Mouse (Mus musculus) CH12.LX (cell line): Measurements from ENCODE around the gene Nrxn3. TPM values are rescaled to one million over a fixed set of nuclear protein-coding genes. Genes with fewer than 3 reads are reported as not detected.

ENCODE experiments used
- DNase-seq: peaks from one replicate; pipeline ENCODE4 v3.0.0-alpha.2; 2013; ENCODE audit errors: extremely low read depth
- H3K27ac ChIP-seq: 2 replicates; pipeline ENCODE4 v1.5.1; 2012; ENCODE audit warnings: low read depth, mild to moderate bottlenecking, control low read depth, moderate library complexity; ENCODE audit not compliant: insufficient read depth
- H3K27me3 ChIP-seq: replicated peaks from 2 replicates; pipeline ENCODE3; 2012; ENCODE audit warnings: inconsistent platforms
- H3K36me3 ChIP-seq, 2 experiments: replicated peaks in 1 of 2; 2 replicates each; pipeline versions ENCODE3 to v1.6.1; 2012; ENCODE audit warnings: inconsistent platforms in 1 of 2, low read length in 1 of 2, mild to moderate bottlenecking in 1 of 2, mixed read lengths in 1 of 2, moderate library complexity in 1 of 2; ENCODE audit not compliant: control insufficient read depth in 1 of 2, insufficient read depth in 1 of 2
- H3K4me1 ChIP-seq, 2 experiments: 2 replicates each; pipeline ENCODE4 v1.6.1; 2012; ENCODE audit warnings: inconsistent platforms in 1 of 2, moderate library complexity in 1 of 2; ENCODE audit not compliant: insufficient read depth in 2 of 2, control insufficient read depth in 1 of 2
- H3K4me2 ChIP-seq: 2 replicates; pipeline ENCODE4 v1.6.1; 2012; ENCODE audit warnings: low read depth, mild to moderate bottlenecking, control low read depth; ENCODE audit not compliant: poor library complexity, insufficient read depth, severe bottlenecking
- H3K4me3 ChIP-seq, 3 experiments: fragments of 150-350 bp in 1 of 3; sonication (generic) in 1 of 3; replicated peaks in 1 of 3; 2 replicates each; pipeline versions ENCODE3 to v1.5.1; 2011 to 2012; ENCODE audit warnings: low read depth in 2 of 3, low read length in 2 of 3, mild to moderate bottlenecking in 2 of 3, moderate library complexity in 2 of 3, control low read depth in 1 of 3, improper control_type of control experiment in 1 of 3, inconsistent platforms in 1 of 3, mixed read lengths in 1 of 3; ENCODE audit not compliant: poor library complexity in 1 of 3
- H3K79me2 ChIP-seq: replicated peaks from 2 replicates; pipeline ENCODE4 v1.6.1; 2012; ENCODE audit warnings: mild to moderate bottlenecking, moderate library complexity; ENCODE audit not compliant: control insufficient read depth, poor library complexity, insufficient read depth, severe bottlenecking; ENCODE audit errors: extremely low read depth
- H3K9ac ChIP-seq: 2 replicates; pipeline ENCODE4 v1.6.1; 2012; ENCODE audit warnings: low read depth, mild to moderate bottlenecking, control low read depth, moderate library complexity; ENCODE audit not compliant: insufficient read depth
- H3K9me3 ChIP-seq: replicated peaks from 2 replicates; pipeline ENCODE3; 2012; ENCODE audit warnings: low read length, inconsistent platforms, mixed read lengths
- CHD2 ChIP-seq: IDR thresholded peaks from 2 replicates; pipeline ENCODE4 v1.6.1; 2011; ENCODE audit warnings: low read length, improper control_type of control experiment
- CTCF ChIP-seq, 2 experiments: IDR thresholded peaks in 1 of 2; conservative IDR thresholded peaks in 1 of 2; 2 replicates each; pipeline ENCODE4 v1.5.1; 2011 to 2012; ENCODE audit warnings: low read depth in 2 of 2, low read length in 2 of 2, improper control_type of control experiment in 1 of 2, inconsistent platforms in 1 of 2, mild to moderate bottlenecking in 1 of 2, moderate library complexity in 1 of 2
- E2F4 ChIP-seq: IDR thresholded peaks from 2 replicates; pipeline ENCODE4 v1.6.1; 2011; ENCODE audit warnings: low read depth, low read length, improper control_type of control experiment; ENCODE audit not compliant: insufficient replicate concordance
- JUN ChIP-seq: IDR thresholded peaks from 2 replicates; pipeline ENCODE4 v1.6.1; 2011; ENCODE audit warnings: low read depth, mild to moderate bottlenecking, low read length, improper control_type of control experiment, moderate library complexity; ENCODE audit not compliant: insufficient read depth
- JUND ChIP-seq: conservative IDR thresholded peaks from 2 replicates; pipeline ENCODE4 v1.6.1; 2011; ENCODE audit warnings: low read depth, low read length, improper control_type of control experiment
- MAX ChIP-seq: IDR thresholded peaks from 2 replicates; pipeline ENCODE4 v1.6.1; 2011; ENCODE audit warnings: low read length, improper control_type of control experiment
- MAZ ChIP-seq: IDR thresholded peaks from 2 replicates; pipeline ENCODE4 v1.6.1; 2012; ENCODE audit warnings: low read depth, mild to moderate bottlenecking, inconsistent platforms, low read length, improper control_type of control experiment, moderate library complexity
- NRF1 ChIP-seq: IDR thresholded peaks from 2 replicates; pipeline ENCODE4 v1.6.1; 2014; ENCODE audit warnings: low read depth, mild to moderate bottlenecking, inconsistent platforms, low read length, improper control_type of control experiment, moderate library complexity
- POLR2A ChIP-seq: IDR thresholded peaks from 2 replicates; pipeline ENCODE4 v1.6.1; 2011; ENCODE audit warnings: low read depth, mild to moderate bottlenecking, improper control_type of control experiment, low read length
- POLR2AphosphoS2 ChIP-seq: IDR thresholded peaks from 2 replicates; pipeline ENCODE4 v1.6.1; 2011; ENCODE audit warnings: low read depth, low read length, improper control_type of control experiment
- RCOR1 ChIP-seq: conservative IDR thresholded peaks from 2 replicates; pipeline ENCODE4 v1.6.1; 2012; ENCODE audit warnings: low read depth, mild to moderate bottlenecking, inconsistent platforms, low read length, improper control_type of control experiment
- TBP ChIP-seq: conservative IDR thresholded peaks from 2 replicates; pipeline ENCODE4 v1.6.1; 2011; ENCODE audit warnings: low read depth, low read length, improper control_type of control experiment
- TCF12 ChIP-seq: IDR thresholded peaks from 2 replicates; pipeline ENCODE4 v1.6.1; 2014; ENCODE audit warnings: low read depth, mild to moderate bottlenecking, inconsistent platforms, low read length, improper control_type of control experiment
- UBTF ChIP-seq: IDR thresholded peaks from 2 replicates; pipeline ENCODE4 v1.6.1; 2012; ENCODE audit warnings: low read depth, mild to moderate bottlenecking, inconsistent platforms, low read length, improper control_type of control experiment, moderate library complexity
- USF1 ChIP-seq: IDR thresholded peaks from 2 replicates; pipeline ENCODE4 v1.6.1; 2014; ENCODE audit warnings: low read depth, mild to moderate bottlenecking, inconsistent platforms, low read length, improper control_type of control experiment
- ZC3H11A ChIP-seq: IDR thresholded peaks from 2 replicates; pipeline ENCODE4 v1.6.1; 2012; ENCODE audit warnings: low read depth, mild to moderate bottlenecking, inconsistent platforms, low read length, improper control_type of control experiment
- ZKSCAN1 ChIP-seq: IDR thresholded peaks from 2 replicates; pipeline ENCODE4 v1.6.1; 2012; ENCODE audit warnings: low read depth, inconsistent platforms, low read length, improper control_type of control experiment, borderline replicate concordance
- dilution Hi-C: fragments of 300-500 bp; cut with MboI; formaldehyde crosslinking; loops from 2 replicates; pipeline ENCODE4 v1.14.3; 2020; ENCODE audit warnings: low sequenced_read_pairs; ENCODE audit not compliant: extremely low pct_unique_long_range_greater_than_20kb, extremely low pct_ligation_motif_present
- in situ Hi-C: fragments of 300-500 bp; cut with MboI; formaldehyde crosslinking; loops from 3 replicates; pipeline ENCODE4 v1.14.3; 2019; ENCODE audit warnings: low sequenced_read_pairs, low pct_ligation_motif_present, low pct_unique_long_range_greater_than_20kb, mixed read lengths
- polyA plus RNA-seq: library from polyadenylated mRNA; unstranded; fragments of >175 nt; gene quantifications from 2 replicates; pipeline ENCODE4 v1.2.1, GENCODE M21; 2012; ENCODE audit warnings: low read depth; ENCODE audit not compliant: insufficient read length
- total RNA-seq, 2 experiments: library from RNA; depleted of rRNA; stranded (reverse); fragments of 300-350 nt in 1 of 2; fragments of >200 nt in 1 of 2; gene quantifications; 2 replicates each; pipeline ENCODE4 v1.2.3; 2012 to 2014

The Nrxn3 gene
- total and polyA plus RNA-seq, 3 experiments, result 0.04 to 0.17 (median 0.09) TPM

- no peak for DNase-seq
- H3K27ac ChIP-seq, result no peak overlapping the region
- TF ChIP-seq CTCF (conservative IDR thresholded peaks at IDR 0.05 in 1 of 2, IDR thresholded peaks at IDR 0.05 in 1 of 2; ENCODE audit: low read depth in 2 of 2, low read length in 2 of 2) (no peak), UBTF (no peak), TBP (no peak), RCOR1 (no peak), ZKSCAN1 (no peak), NRF1 (no peak), E2F4 (no peak), MAZ (no peak), MAX (no peak), JUND (no peak), POLR2A (no peak), POLR2AphosphoS2 (no peak), TCF12 (no peak), USF1 (no peak), JUN (no peak), ZC3H11A (no peak)
- H3K36me3 ChIP-seq, result no peaks in the 10 kb centered on the region
- dilution Hi-C loops, result no loop called here
- H3K4me3 ChIP-seq, result no peak overlapping the region
- H3K9me3 ChIP-seq, result no peaks in the 10 kb centered on the region
- no peaks in the 10 kb centered on the region for H3K27me3 ChIP-seq
- no peak overlapping the region for H3K4me2 ChIP-seq
- no peaks in the 10 kb centered on the region for H3K79me2 ChIP-seq
- H3K4me1 ChIP-seq, result no peaks in the 10 kb centered on the region
- H3K9ac ChIP-seq, result no peak overlapping the region
- in situ Hi-C loops, result no loop called here
Measured at GRCm38 (mm10) chr12:88808947-88809346, 86.3 kb downstream of the Nrxn3 start.

GRCm38 (mm10) chr12:88812173-88812572 lies 89.5 kb downstream of the Nrxn3 start:
- no peaks in the 10 kb centered on the region for H3K4me1 ChIP-seq
- no peak overlapping the region for H3K4me2 ChIP-seq
- in situ Hi-C loops, result no loop called here
- TF ChIP-seq CHD2, result no peak
- no peak for TF ChIP-seq TCF12
- no peak for TF ChIP-seq ZC3H11A
- no peaks in the 10 kb centered on the region for H3K79me2 ChIP-seq
- no peaks in the 10 kb centered on the region for H3K9me3 ChIP-seq
- no peak for DNase-seq
- no peak overlapping the region for H3K9ac ChIP-seq
- dilution Hi-C loops, result no loop called here
- H3K27ac ChIP-seq, result no peak overlapping the region
- no peaks in the 10 kb centered on the region for H3K27me3 ChIP-seq
- H3K4me3 ChIP-seq, result no peak overlapping the region
- no peaks in the 10 kb centered on the region for H3K36me3 ChIP-seq
